Mouse (Mus musculus) lung, postnatal 0 days (tissue): ENCODE measurements around the gene Phactr1.

Experiments
- CTCF ChIP-seq: IDR thresholded peaks from 2 replicates; pipeline ENCODE4 v1.5.1; 2016; ENCODE audit warnings: antibody characterized with exemption, mild to moderate bottlenecking
- EP300 ChIP-seq: IDR thresholded peaks from 2 replicates; pipeline ENCODE4 v1.6.1; 2016; ENCODE audit warnings: antibody characterized with exemption, mild to moderate bottlenecking, control low read depth

DNA sequence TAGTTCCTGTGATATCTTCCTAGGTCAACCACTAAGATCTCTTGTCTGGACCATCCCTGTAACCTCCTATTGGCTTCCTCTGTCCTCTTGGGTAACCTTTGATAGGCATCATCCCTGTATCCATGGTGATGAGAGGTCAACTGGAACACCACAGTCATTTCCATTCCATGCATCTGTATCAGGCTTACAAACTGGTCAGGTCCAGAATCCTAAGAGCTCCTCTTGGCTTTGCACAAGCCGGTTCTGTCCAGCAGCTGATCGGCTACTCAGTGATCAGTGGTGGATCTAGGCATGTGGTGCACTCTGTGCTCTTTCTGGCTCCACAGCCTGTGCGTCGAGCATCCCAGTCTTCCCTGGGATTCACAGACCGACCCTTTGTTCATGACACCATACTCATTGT, 309.1 kb downstream of the Phactr1 start:
- no peak for TF ChIP-seq CTCF
- no peak for TF ChIP-seq EP300
